Mouse (Mus musculus): ENCODE data around the gene Dnajc25. TPM values are rescaled to one million over a fixed set of nuclear protein-coding genes. Genes with fewer than 3 reads are reported as not detected.

Dnajc25 gene
- polyA plus RNA-seq (2015; fragmentation: Nextera tagmentation; extraction: Ambion mirVana), result 5.2 and 5.5 TPM in 2 replicates

GRCm38 (mm10) chr4:58994762-58995161 is at the start of gene Dnajc25:
Dnajc25 (plus strand) TSS chr4:58995062.
- H3K27ac ChIP-seq (ENCODE audit: low read length), result no peak within 1 kb of the TSS
- H3K4me2 ChIP-seq (ENCODE audit: low read length), result no peak within 1 kb of the TSS
- no peaks in the 10 kb centered on the region for H3K36me3 ChIP-seq (ENCODE audit: control insufficient read depth, insufficient read depth, low read length)
- ATAC-seq, result no peak
- no peaks in the 10 kb centered on the region for H3K9me3 ChIP-seq (replicated peaks; ENCODE audit: control insufficient read depth, low read length, poor library complexity, severe bottlenecking)
- H3K9ac ChIP-seq (ENCODE audit: low read depth, low read length), result no peak within 1 kb of the TSS
- H3K4me3 ChIP-seq (ENCODE audit: low read depth, low read length), result no peak within 1 kb of the TSS
- 88% methylated on average over 4 of the region's 4 CpGs for WGBS
- no peaks in the 10 kb centered on the region for H3K27me3 ChIP-seq (ENCODE audit: control insufficient read depth, insufficient read depth, low read depth, low read length)
- H3K4me1 ChIP-seq (ENCODE audit: control insufficient read depth, insufficient read depth, low read length), result no peaks in the 10 kb centered on the region

GRCm38 (mm10) chr4:58948391-58948790 is 46.5 kb upstream of the Dnajc25 start:
- ATAC-seq, result no peak
- Histone ChIP-seq H3K36me3 (ENCODE audit: control insufficient read depth, insufficient read depth, low read length) (peaks cover 9% of the 10 kb centered on the region; the same call in 1 of the 2 replicates), H3K4me2 (ENCODE audit: low read length) (no peak overlapping the region), H3K27me3 (ENCODE audit: control insufficient read depth, insufficient read depth, low read depth, low read length) (no peaks in the 10 kb centered on the region), H3K9ac (ENCODE audit: low read depth, low read length) (no peak overlapping the region), H3K9me3 (replicated peaks; ENCODE audit: control insufficient read depth, low read length, poor library complexity, severe bottlenecking) (no peaks in the 10 kb centered on the region), H3K4me3 (ENCODE audit: low read depth, low read length) (no peak overlapping the region), H3K27ac (ENCODE audit: low read length) (no peak overlapping the region), H3K4me1 (ENCODE audit: control insufficient read depth, insufficient read depth, low read length) (peaks cover 7% of the 10 kb centered on the region)
- 84% methylated on average over 4 of the region's 4 CpGs for WGBS

GRCm38 (mm10) chr4:58952630-58953029 is 42.2 kb upstream of the Dnajc25 start:
- 93% methylated on average over 11 of the region's 11 CpGs for WGBS
- no peaks in the 10 kb centered on the region for H3K27me3 ChIP-seq (ENCODE audit: control insufficient read depth, insufficient read depth, low read depth, low read length)

GRCm38 (mm10) chr4:58961719-58962118 is 33.1 kb upstream of the Dnajc25 start:
- Histone ChIP-seq H3K4me1 (ENCODE audit: control insufficient read depth, insufficient read depth, low read length) (no peaks in the 10 kb centered on the region), H3K4me2 (ENCODE audit: low read length) (no peak overlapping the region), H3K36me3 (ENCODE audit: control insufficient read depth, insufficient read depth, low read length) (peaks cover 15% of the 10 kb centered on the region), H3K9ac (ENCODE audit: low read depth, low read length) (no peak overlapping the region), H3K27ac (ENCODE audit: low read length) (no peak overlapping the region), H3K9me3 (replicated peaks; ENCODE audit: control insufficient read depth, low read length, poor library complexity, severe bottlenecking) (no peaks in the 10 kb centered on the region), H3K27me3 (ENCODE audit: control insufficient read depth, insufficient read depth, low read depth, low read length) (no peaks in the 10 kb centered on the region), H3K4me3 (ENCODE audit: low read depth, low read length) (no peak overlapping the region)
- ATAC-seq, result no peak
- WGBS, result 96% methylated on average over 15 of the region's 15 CpGs

More at GRCm38 (mm10) chr4:58952630-58953029, 42.2 kb upstream of the Dnajc25 start:
- Histone ChIP-seq H3K27ac (ENCODE audit: low read length) (no peak overlapping the region), H3K4me2 (ENCODE audit: low read length) (no peak overlapping the region), H3K9me3 (replicated peaks; ENCODE audit: control insufficient read depth, low read length, poor library complexity, severe bottlenecking) (no peaks in the 10 kb centered on the region), H3K4me3 (ENCODE audit: low read depth, low read length) (no peak overlapping the region), H3K36me3 (ENCODE audit: control insufficient read depth, insufficient read depth, low read length) (peaks cover 27% of the 10 kb centered on the region), H3K9ac (ENCODE audit: low read depth, low read length) (no peak overlapping the region), H3K4me1 (ENCODE audit: control insufficient read depth, insufficient read depth, low read length) (no peaks in the 10 kb centered on the region)
- no peak for ATAC-seq

- Histone ChIP-seq H3K9me3 (replicated peaks; ENCODE audit: control insufficient read depth, low read length, poor library complexity, severe bottlenecking) (no peaks in the 10 kb centered on the region), H3K4me2 (ENCODE audit: low read length) (no peak overlapping the region), H3K9ac (ENCODE audit: low read depth, low read length) (no peak overlapping the region), H3K36me3 (ENCODE audit: control insufficient read depth, insufficient read depth, low read length) (peaks cover 4% of the 10 kb centered on the region; the same call in 1 of the 2 replicates), H3K4me1 (ENCODE audit: control insufficient read depth, insufficient read depth, low read length) (no peaks in the 10 kb centered on the region), H3K27me3 (ENCODE audit: control insufficient read depth, insufficient read depth, low read depth, low read length) (no peaks in the 10 kb centered on the region), H3K27ac (ENCODE audit: low read length) (no peak overlapping the region), H3K4me3 (ENCODE audit: low read depth, low read length) (no peak overlapping the region)
- no peak for ATAC-seq
- 91% methylated on average over 4 of the region's 4 CpGs for WGBS
Observed at GRCm38 (mm10) chr4:58963271-58963670, 31.6 kb upstream of the Dnajc25 start.

- H3K36me3 ChIP-seq (ENCODE audit: control insufficient read depth, insufficient read depth, low read length), result no peaks in the 10 kb centered on the region
- ATAC-seq, result no peak
- no peaks in the 10 kb centered on the region for H3K9me3 ChIP-seq (replicated peaks; ENCODE audit: control insufficient read depth, low read length, poor library complexity, severe bottlenecking)
- H3K9ac ChIP-seq (ENCODE audit: low read depth, low read length), result no peak overlapping the region
- WGBS, result 86% methylated on average over 1 of the region's 1 CpGs
- H3K4me3 ChIP-seq (ENCODE audit: low read depth, low read length), result no peak overlapping the region
- H3K4me2 ChIP-seq (ENCODE audit: low read length), result no peak overlapping the region
- no peaks in the 10 kb centered on the region for H3K4me1 ChIP-seq (ENCODE audit: control insufficient read depth, insufficient read depth, low read length)
- no peaks in the 10 kb centered on the region for H3K27me3 ChIP-seq (ENCODE audit: control insufficient read depth, insufficient read depth, low read depth, low read length)
- no peak overlapping the region for H3K27ac ChIP-seq (ENCODE audit: low read length)
Observed at GRCm38 (mm10) chr4:58965136-58965535, 29.7 kb upstream of the Dnajc25 start.

- H3K27me3 ChIP-seq (ENCODE audit: control insufficient read depth, insufficient read depth, low read depth, low read length), result no peaks in the 10 kb centered on the region
- no peak overlapping the region for H3K27ac ChIP-seq (ENCODE audit: low read length)
- H3K9ac ChIP-seq (ENCODE audit: low read depth, low read length), result no peak overlapping the region
- H3K4me3 ChIP-seq (ENCODE audit: low read depth, low read length), result no peak overlapping the region
- H3K9me3 ChIP-seq (replicated peaks; ENCODE audit: control insufficient read depth, low read length, poor library complexity, severe bottlenecking), result no peaks in the 10 kb centered on the region
- no peak for ATAC-seq
- H3K4me1 ChIP-seq (ENCODE audit: control insufficient read depth, insufficient read depth, low read length), result no peaks in the 10 kb centered on the region
- H3K36me3 ChIP-seq (ENCODE audit: control insufficient read depth, insufficient read depth, low read length), result no peaks in the 10 kb centered on the region
- H3K4me2 ChIP-seq (ENCODE audit: low read length), result no peak overlapping the region
- 95% methylated on average over 4 of the region's 4 CpGs for WGBS
Observed at GRCm38 (mm10) chr4:58970678-58971077, 24.2 kb upstream of the Dnajc25 start.

- H3K4me2 ChIP-seq (ENCODE audit: low read length), result no peak overlapping the region
- no peaks in the 10 kb centered on the region for H3K4me1 ChIP-seq (ENCODE audit: control insufficient read depth, insufficient read depth, low read length)
- no peak overlapping the region for H3K4me3 ChIP-seq (ENCODE audit: low read depth, low read length)
- H3K36me3 ChIP-seq (ENCODE audit: control insufficient read depth, insufficient read depth, low read length), result no peaks in the 10 kb centered on the region
- H3K27me3 ChIP-seq (ENCODE audit: control insufficient read depth, insufficient read depth, low read depth, low read length), result no peaks in the 10 kb centered on the region
- no peaks in the 10 kb centered on the region for H3K9me3 ChIP-seq (replicated peaks; ENCODE audit: control insufficient read depth, low read length, poor library complexity, severe bottlenecking)
- no peak overlapping the region for H3K27ac ChIP-seq (ENCODE audit: low read length)
- 83% methylated on average over 5 of the region's 5 CpGs for WGBS
- no peak overlapping the region for H3K9ac ChIP-seq (ENCODE audit: low read depth, low read length)
- ATAC-seq, result no peak
Observed at GRCm38 (mm10) chr4:58975711-58976110, 19.2 kb upstream of the Dnajc25 start.

GRCm38 (mm10) chr4:58981421-58981820 is 13.4 kb upstream of the Dnajc25 start:
- Histone ChIP-seq H3K9ac (ENCODE audit: low read depth, low read length) (no peak overlapping the region), H3K4me1 (ENCODE audit: control insufficient read depth, insufficient read depth, low read length) (peaks cover 3% of the 10 kb centered on the region), H3K27me3 (ENCODE audit: control insufficient read depth, insufficient read depth, low read depth, low read length) (no peaks in the 10 kb centered on the region), H3K4me2 (ENCODE audit: low read length) (no peak overlapping the region), H3K27ac (ENCODE audit: low read length) (no peak overlapping the region), H3K9me3 (replicated peaks; ENCODE audit: control insufficient read depth, low read length, poor library complexity, severe bottlenecking) (no peaks in the 10 kb centered on the region), H3K4me3 (ENCODE audit: low read depth, low read length) (no peak overlapping the region), H3K36me3 (ENCODE audit: control insufficient read depth, insufficient read depth, low read length) (no peaks in the 10 kb centered on the region)
- 76% methylated on average over 6 of the region's 6 CpGs for WGBS
- no peak for ATAC-seq

Data from midbrain, embryonic 16.5 days (tissue).